Mouse (Mus musculus) heart, postnatal 0 days (tissue): Measurements from ENCODE around the gene Xrn2. TPM values are rescaled to one million over a fixed set of nuclear protein-coding genes. Genes with fewer than 3 reads are reported as not detected.

Source experiments
- ATAC-seq: fragments of 200-750 bp; cut with Nextera tagmentation; 2 replicates; pipeline ENCODE4 v1.8.0; 2017; ENCODE audit warnings: low read depth, moderate number of reproducible peaks, moderate library complexity; ENCODE audit not compliant: insufficient read depth
- DNase-seq: peaks from one replicate; pipeline ENCODE4 v3.0.0-alpha.2; 2016; ENCODE audit warnings: low spot score
- H3K27ac ChIP-seq: fragments of 300-500 bp; sonication (generic); 2 replicates; pipeline ENCODE4 v1.5.1; 2014; ENCODE audit warnings: low read depth, mild to moderate bottlenecking
- H3K27me3 ChIP-seq: fragments of 300-500 bp; sonication (generic); 2 replicates; pipeline ENCODE4 v1.6.1; 2014; ENCODE audit warnings: low read length, mixed read lengths; ENCODE audit not compliant: control insufficient read depth, insufficient read depth
- H3K36me3 ChIP-seq: fragments of 300-500 bp; sonication (generic); replicated peaks from 2 replicates; pipeline ENCODE4 v1.6.1; 2014; ENCODE audit warnings: low read length, mixed read lengths; ENCODE audit not compliant: control insufficient read depth, insufficient read depth
- H3K4me1 ChIP-seq: fragments of 300-500 bp; sonication (generic); 2 replicates; pipeline ENCODE4 v1.6.1; 2014; ENCODE audit warnings: antibody characterized with exemption; ENCODE audit not compliant: control insufficient read depth, insufficient read depth
- H3K4me2 ChIP-seq: fragments of 300-500 bp; sonication (generic); 2 replicates; pipeline ENCODE4 v1.6.1; 2014; ENCODE audit warnings: low read depth, mild to moderate bottlenecking, low read length, moderate library complexity
- H3K4me3 ChIP-seq: fragments of 300-500 bp; sonication (generic); 2 replicates; pipeline ENCODE4 v1.5.1; 2014; ENCODE audit warnings: low read depth, low read length
- H3K9ac ChIP-seq: fragments of 300-500 bp; sonication (generic); replicated peaks from 2 replicates; pipeline ENCODE4 v1.6.1; 2014; ENCODE audit warnings: low read depth, low read length, mixed read lengths
- H3K9me3 ChIP-seq: fragments of 300-500 bp; sonication (generic); replicated peaks from 2 replicates; pipeline ENCODE4 v1.6.1; 2016; ENCODE audit warnings: low read length; ENCODE audit not compliant: control insufficient read depth
- CTCF ChIP-seq: IDR thresholded peaks from 2 replicates; pipeline ENCODE4 v1.5.1; 2016; ENCODE audit warnings: antibody characterized with exemption, control low read depth, low read depth
- EP300 ChIP-seq: IDR thresholded peaks from 2 replicates; pipeline ENCODE4 v1.6.1; 2016; ENCODE audit warnings: antibody characterized with exemption, low read depth
- WGBS: fragments of 180-500 bp; shearing (Covaris S2); extraction: QIAGEN DNeasy Blood & Tissue Kit; methylation state at CpG from one replicate; pipeline ENCODE4 v1.1.7; 2014; 5-methylcytosine and 5-hydroxymethylcytosine counted together
- polyA plus RNA-seq: library from polyadenylated mRNA; unstranded; fragments of >200 nt; fragmentation: Nextera tagmentation; extraction: Ambion mirVana; gene quantifications from 2 replicates; pipeline ENCODE4 v1.2.1, GENCODE M21; 2015
- total RNA-seq: library from RNA; depleted of rRNA; stranded (reverse); fragments of >200 nt; gene quantifications from 2 replicates; pipeline ENCODE4 v1.2.3, GENCODE M21; 2014; ENCODE audit warnings: low replicate concordance

Gene Xrn2
- total and polyA plus RNA-seq, 2 experiments from 2014 or later: 26.5 to 32.8 TPM

- no peak for TF ChIP-seq CTCF
- TF ChIP-seq EP300: no peak
- no peak overlapping the region for H3K4me3 ChIP-seq
- 80% methylated on average over 1 of the region's 1 CpGs for WGBS
These were observed 54.9 kb downstream of the Xrn2 start for GRCm38 (mm10) chr2:147067480-147068246.

GRCm38 (mm10) chr2:147069077-147069476 is 56.3 kb downstream of the Xrn2 start:
- 79% methylated on average over 1 of the region's 1 CpGs for WGBS
- ATAC-seq: no peak
- no peak overlapping the region for H3K4me3 ChIP-seq
- DNase-seq: no peak
- no peak overlapping the region for H3K27ac ChIP-seq
- peaks cover 18% of the 10 kb centered on the region for H3K36me3 ChIP-seq
- no peak overlapping the region for H3K9ac ChIP-seq
- no peaks in the 10 kb centered on the region for H3K9me3 ChIP-seq
- TF ChIP-seq CTCF (no peak), EP300 (no peak)
- H3K4me1 ChIP-seq: no peaks in the 10 kb centered on the region
- no peaks in the 10 kb centered on the region for H3K27me3 ChIP-seq
- H3K4me2 ChIP-seq: no peak overlapping the region

More at GRCm38 (mm10) chr2:147067480-147068246, 54.9 kb downstream of the Xrn2 start:
- DNase-seq: no peak
- no peak for ATAC-seq
- H3K9ac ChIP-seq: no peak overlapping the region
- no peak overlapping the region for H3K4me2 ChIP-seq
- H3K27me3 ChIP-seq: no peaks in the 10 kb centered on the region
- H3K9me3 ChIP-seq: no peaks in the 10 kb centered on the region
- peaks cover 21% of the 10 kb centered on the region for H3K36me3 ChIP-seq
- no peaks in the 10 kb centered on the region for H3K4me1 ChIP-seq
- H3K27ac ChIP-seq: no peak overlapping the region

GRCm38 (mm10) chr2:147070305-147070704 is 57.5 kb downstream of the Xrn2 start:
- no peaks in the 10 kb centered on the region for H3K4me1 ChIP-seq
- H3K4me2 ChIP-seq: no peak overlapping the region
- H3K9ac ChIP-seq: no peak overlapping the region
- H3K36me3 ChIP-seq: peaks cover 19% of the 10 kb centered on the region
- H3K9me3 ChIP-seq: no peaks in the 10 kb centered on the region
- no peak for ATAC-seq
- H3K4me3 ChIP-seq: no peak overlapping the region
- no peaks in the 10 kb centered on the region for H3K27me3 ChIP-seq
- no peak for DNase-seq
- H3K27ac ChIP-seq: no peak overlapping the region
- WGBS: 68% methylated on average over 1 of the region's 1 CpGs
- TF ChIP-seq CTCF: no peak
- TF ChIP-seq EP300: no peak

- H3K36me3 ChIP-seq: peaks cover 38% of the 10 kb centered on the region
- H3K9ac ChIP-seq: no peak overlapping the region
- H3K27me3 ChIP-seq: peaks cover under 1% of the 10 kb centered on the region; the same call in 1 of the 2 replicates
- H3K27ac ChIP-seq: no peak overlapping the region
- ATAC-seq: no peak
- no peaks in the 10 kb centered on the region for H3K4me1 ChIP-seq
- no peak for TF ChIP-seq CTCF
- TF ChIP-seq EP300: no peak
- H3K4me2 ChIP-seq: no peak overlapping the region
- H3K9me3 ChIP-seq: no peaks in the 10 kb centered on the region
- no peak overlapping the region for H3K4me3 ChIP-seq
- 92% methylated on average over 2 of the region's 2 CpGs for WGBS
- DNase-seq: no peak
These were observed 61.2 kb downstream of the Xrn2 start for GRCm38 (mm10) chr2:147073962-147074361.

GRCm38 (mm10) chr2:147074399-147074798 is 61.6 kb downstream of the Xrn2 start:
- H3K36me3 ChIP-seq: peaks cover 35% of the 10 kb centered on the region
- no peak overlapping the region for H3K4me2 ChIP-seq
- H3K27me3 ChIP-seq: peaks cover 5% of the 10 kb centered on the region; the same call in 1 of the 2 replicates
- ATAC-seq (no peak), DNase-seq (no peak)
- WGBS: 94% methylated on average over 4 of the region's 4 CpGs
- H3K4me1 ChIP-seq: no peaks in the 10 kb centered on the region
- H3K9me3 ChIP-seq: no peaks in the 10 kb centered on the region
- H3K27ac ChIP-seq: no peak overlapping the region
- TF ChIP-seq CTCF (no peak), EP300 (no peak)
- H3K4me3 ChIP-seq: no peak overlapping the region
- no peak overlapping the region for H3K9ac ChIP-seq
